Mouse (Mus musculus): ENCODE results near the gene Afap1l2. TPM values are rescaled to one million over a fixed set of nuclear protein-coding genes. Genes with fewer than 3 reads are reported as not detected.

Afap1l2 gene
- polyA plus RNA-seq, 1 experiment from 2014 or later, result 3.0 TPM

- Histone ChIP-seq H3K27me3 (ENCODE audit: control insufficient read depth, insufficient read depth, low read length) (no peaks in the 10 kb centered on the region), H3K9ac (ENCODE audit: low read length) (no peak overlapping the region), H3K36me3 (ENCODE audit: control insufficient read depth, insufficient read depth) (no peaks in the 10 kb centered on the region), H3K4me3 (ENCODE audit: low read length) (no peak overlapping the region), H3K4me1 (ENCODE audit: control insufficient read depth, insufficient read depth, low read length) (no peaks in the 10 kb centered on the region), H3K9me3 (replicated peaks; ENCODE audit: control insufficient read depth, low read length) (no peaks in the 10 kb centered on the region), H3K27ac (ENCODE audit: low read length) (no peak overlapping the region), H3K4me2 (ENCODE audit: low read depth, low read length) (no peak overlapping the region)
- no peak for ATAC-seq (replicated peaks; ENCODE audit: extremely low read depth, insufficient read depth, low FRiP score)
- WGBS, result 64% methylated on average over 17 of the region's 17 CpGs
These were observed 99.4 kb downstream of the Afap1l2 start for GRCm38 (mm10) chr19:56908472-56909270.

GRCm38 (mm10) chr19:56907850-56908249 is 100.2 kb downstream of the Afap1l2 start:
- H3K4me3 ChIP-seq (ENCODE audit: low read length), result no peak overlapping the region
- H3K36me3 ChIP-seq (ENCODE audit: control insufficient read depth, insufficient read depth), result no peaks in the 10 kb centered on the region
- H3K4me2 ChIP-seq (ENCODE audit: low read depth, low read length), result no peak overlapping the region
- no peak overlapping the region for H3K9ac ChIP-seq (ENCODE audit: low read length)
- H3K4me1 ChIP-seq (ENCODE audit: control insufficient read depth, insufficient read depth, low read length), result no peaks in the 10 kb centered on the region
- no peak overlapping the region for H3K27ac ChIP-seq (ENCODE audit: low read length)
- H3K27me3 ChIP-seq (ENCODE audit: control insufficient read depth, insufficient read depth, low read length), result no peaks in the 10 kb centered on the region
- no peak for ATAC-seq (replicated peaks; ENCODE audit: extremely low read depth, insufficient read depth, low FRiP score)
- 40% methylated on average over 3 of the region's 3 CpGs for WGBS
- no peaks in the 10 kb centered on the region for H3K9me3 ChIP-seq (replicated peaks; ENCODE audit: control insufficient read depth, low read length)

- Histone ChIP-seq H3K36me3 (ENCODE audit: control insufficient read depth, insufficient read depth) (no peaks in the 10 kb centered on the region), H3K9me3 (replicated peaks; ENCODE audit: control insufficient read depth, low read length) (no peaks in the 10 kb centered on the region), H3K27ac (ENCODE audit: low read length) (no peak overlapping the region), H3K4me1 (ENCODE audit: control insufficient read depth, insufficient read depth, low read length) (no peaks in the 10 kb centered on the region), H3K27me3 (ENCODE audit: control insufficient read depth, insufficient read depth, low read length) (no peaks in the 10 kb centered on the region), H3K4me3 (ENCODE audit: low read length) (no peak overlapping the region), H3K9ac (ENCODE audit: low read length) (no peak overlapping the region), H3K4me2 (ENCODE audit: low read depth, low read length) (no peak overlapping the region)
- no peak for ATAC-seq (replicated peaks; ENCODE audit: extremely low read depth, insufficient read depth, low FRiP score)
- 79% methylated on average over 7 of the region's 7 CpGs for WGBS
These were observed 102.6 kb downstream of the Afap1l2 start for GRCm38 (mm10) chr19:56905395-56905794.

- Histone ChIP-seq H3K36me3 (ENCODE audit: control insufficient read depth, insufficient read depth) (no peaks in the 10 kb centered on the region), H3K9me3 (replicated peaks; ENCODE audit: control insufficient read depth, low read length) (no peaks in the 10 kb centered on the region), H3K27me3 (ENCODE audit: control insufficient read depth, insufficient read depth, low read length) (no peaks in the 10 kb centered on the region), H3K27ac (ENCODE audit: low read length) (no peak overlapping the region), H3K4me3 (ENCODE audit: low read length) (no peak overlapping the region), H3K4me1 (ENCODE audit: control insufficient read depth, insufficient read depth, low read length) (no peaks in the 10 kb centered on the region), H3K4me2 (ENCODE audit: low read depth, low read length) (no peak overlapping the region), H3K9ac (ENCODE audit: low read length) (no peak overlapping the region)
- ATAC-seq (replicated peaks; ENCODE audit: extremely low read depth, insufficient read depth, low FRiP score), result no peak
- WGBS, result 68% methylated on average over 3 of the region's 3 CpGs
These were observed 103.9 kb downstream of the Afap1l2 start for GRCm38 (mm10) chr19:56904095-56904494.

- Histone ChIP-seq H3K9ac (ENCODE audit: low read length) (no peak overlapping the region), H3K27ac (ENCODE audit: low read length) (no peak overlapping the region), H3K4me3 (ENCODE audit: low read length) (no peak overlapping the region), H3K36me3 (ENCODE audit: control insufficient read depth, insufficient read depth) (no peaks in the 10 kb centered on the region), H3K4me2 (ENCODE audit: low read depth, low read length) (no peak overlapping the region), H3K27me3 (ENCODE audit: control insufficient read depth, insufficient read depth, low read length) (no peaks in the 10 kb centered on the region), H3K9me3 (replicated peaks; ENCODE audit: control insufficient read depth, low read length) (no peaks in the 10 kb centered on the region), H3K4me1 (ENCODE audit: control insufficient read depth, insufficient read depth, low read length) (peaks cover 3% of the 10 kb centered on the region; the same call in 1 of the 2 replicates)
- no peak for ATAC-seq (replicated peaks; ENCODE audit: extremely low read depth, insufficient read depth, low FRiP score)
- WGBS, result 83% methylated on average over 16 of the region's 16 CpGs
These were observed 110.4 kb downstream of the Afap1l2 start for GRCm38 (mm10) chr19:56897654-56898053.

GRCm38 (mm10) chr19:56893326-56893725 is 114.7 kb downstream of the Afap1l2 start:
- H3K27ac ChIP-seq (ENCODE audit: low read length), result no peak overlapping the region
- no peak for ATAC-seq (replicated peaks; ENCODE audit: extremely low read depth, insufficient read depth, low FRiP score)
- H3K4me2 ChIP-seq (ENCODE audit: low read depth, low read length), result no peak overlapping the region
- H3K4me3 ChIP-seq (ENCODE audit: low read length), result no peak overlapping the region
- 65% methylated on average over 5 of the region's 5 CpGs for WGBS
- H3K36me3 ChIP-seq (ENCODE audit: control insufficient read depth, insufficient read depth), result no peaks in the 10 kb centered on the region
- no peak overlapping the region for H3K9ac ChIP-seq (ENCODE audit: low read length)
- no peaks in the 10 kb centered on the region for H3K9me3 ChIP-seq (replicated peaks; ENCODE audit: control insufficient read depth, low read length)
- no peaks in the 10 kb centered on the region for H3K27me3 ChIP-seq (ENCODE audit: control insufficient read depth, insufficient read depth, low read length)
- peaks cover 3% of the 10 kb centered on the region; the same call in 1 of the 2 replicates for H3K4me1 ChIP-seq (ENCODE audit: control insufficient read depth, insufficient read depth, low read length)

- H3K9ac ChIP-seq (ENCODE audit: low read length), result no peak overlapping the region
- peaks cover 3% of the 10 kb centered on the region; the same call in 1 of the 2 replicates for H3K4me1 ChIP-seq (ENCODE audit: control insufficient read depth, insufficient read depth, low read length)
- 83% methylated on average over 5 of the region's 5 CpGs for WGBS
- H3K36me3 ChIP-seq (ENCODE audit: control insufficient read depth, insufficient read depth), result no peaks in the 10 kb centered on the region
- no peak overlapping the region for H3K4me3 ChIP-seq (ENCODE audit: low read length)
- no peak overlapping the region for H3K4me2 ChIP-seq (ENCODE audit: low read depth, low read length)
- no peak for ATAC-seq (replicated peaks; ENCODE audit: extremely low read depth, insufficient read depth, low FRiP score)
- H3K27ac ChIP-seq (ENCODE audit: low read length), result no peak overlapping the region
- no peaks in the 10 kb centered on the region for H3K27me3 ChIP-seq (ENCODE audit: control insufficient read depth, insufficient read depth, low read length)
- H3K9me3 ChIP-seq (replicated peaks; ENCODE audit: control insufficient read depth, low read length), result no peaks in the 10 kb centered on the region
These were observed 115.4 kb downstream of the Afap1l2 start for GRCm38 (mm10) chr19:56892586-56892985.

- Histone ChIP-seq H3K9me3 (replicated peaks; ENCODE audit: control insufficient read depth, low read length) (no peaks in the 10 kb centered on the region), H3K9ac (ENCODE audit: low read length) (no peak overlapping the region), H3K4me2 (ENCODE audit: low read depth, low read length) (no peak overlapping the region), H3K4me3 (ENCODE audit: low read length) (no peak overlapping the region), H3K4me1 (ENCODE audit: control insufficient read depth, insufficient read depth, low read length) (peaks cover 2% of the 10 kb centered on the region; the same call in 1 of the 2 replicates), H3K36me3 (ENCODE audit: control insufficient read depth, insufficient read depth) (no peaks in the 10 kb centered on the region), H3K27ac (ENCODE audit: low read length) (no peak overlapping the region), H3K27me3 (ENCODE audit: control insufficient read depth, insufficient read depth, low read length) (no peaks in the 10 kb centered on the region)
- 53% methylated on average over 2 of the region's 2 CpGs for WGBS
- ATAC-seq (replicated peaks; ENCODE audit: extremely low read depth, insufficient read depth, low FRiP score), result no peak
These were observed 116.6 kb downstream of the Afap1l2 start for GRCm38 (mm10) chr19:56891438-56891837.

GRCm38 (mm10) chr19:56888654-56889053 is 119.4 kb downstream of the Afap1l2 start:
- no peak overlapping the region for H3K9ac ChIP-seq (ENCODE audit: low read length)
- ATAC-seq (replicated peaks; ENCODE audit: extremely low read depth, insufficient read depth, low FRiP score), result no peak
- WGBS, result 67% methylated on average over 5 of the region's 5 CpGs

More at GRCm38 (mm10) chr19:56888654-56889053, 119.4 kb downstream of the Afap1l2 start:
- Histone ChIP-seq H3K27me3 (ENCODE audit: control insufficient read depth, insufficient read depth, low read length) (no peaks in the 10 kb centered on the region), H3K9me3 (replicated peaks; ENCODE audit: control insufficient read depth, low read length) (no peaks in the 10 kb centered on the region), H3K27ac (ENCODE audit: low read length) (no peak overlapping the region), H3K36me3 (ENCODE audit: control insufficient read depth, insufficient read depth) (no peaks in the 10 kb centered on the region), H3K4me3 (ENCODE audit: low read length) (no peak overlapping the region), H3K4me2 (ENCODE audit: low read depth, low read length) (no peak overlapping the region), H3K4me1 (ENCODE audit: control insufficient read depth, insufficient read depth, low read length) (0 out of 2 replicates have a peak, but pooled peaks cover 4% of the 10 kb centered on the region)
